Comparison of ENCODE assay signal across 8 mouse cellular contexts in the genomic region with DNA sequence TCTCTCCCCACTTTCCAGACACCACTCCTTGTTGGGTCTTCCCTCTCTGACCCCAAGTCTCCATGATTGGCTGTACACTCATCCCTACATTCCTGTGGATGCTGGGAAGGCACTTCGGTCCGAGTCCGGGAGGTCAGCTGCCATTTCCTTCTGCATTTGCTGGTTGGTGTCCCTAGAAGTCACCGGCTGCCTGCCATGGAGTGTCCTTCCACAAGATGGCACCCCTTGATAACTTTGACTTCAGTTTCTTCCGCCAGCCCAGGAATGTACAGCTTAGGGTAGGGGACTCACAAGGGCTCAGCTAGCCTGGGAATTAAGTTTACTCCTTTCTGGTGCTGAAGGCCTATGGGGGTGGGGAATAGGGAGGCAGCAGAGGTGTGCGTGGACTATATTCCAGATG. TPM values are rescaled to one million over a fixed set of nuclear protein-coding genes. Genes with fewer than 3 reads are reported as not detected.
DNase-seq lines count a peak whose midpoint lies in the region; ATAC-seq lines count a peak whose summit lies in the region.

No protein-coding gene starts in this region.

- no peak for ATAC-seq in megakaryocyte, adult 5-6 weeks (ENCODE audit: poor library complexity, severe bottlenecking)
- ATAC-seq in intestine, embryonic 14.5 days (replicated peaks; ENCODE audit: low FRiP score, low TSS enrichment, low read depth), result peak; percentile 64
- ATAC-seq in limb, embryonic 11.5 days (ENCODE audit: insufficient number of reproducible peaks, low FRiP score, low TSS enrichment, low read depth), result no peak
- no peak for ATAC-seq in neural tube, embryonic 11.5 days (ENCODE audit: insufficient read depth, low FRiP score, low TSS enrichment)

- peaks cover 3% of the 10 kb centered on the region; the same call in 1 of the 2 replicates for H3K9me3 ChIP-seq in megakaryocyte, embryonic 14.5 days
- no peaks in the 10 kb centered on the region for H3K9me3 ChIP-seq in intestine, embryonic 14.5 days (ENCODE audit: control insufficient read depth, low read length)
- H3K9me3 ChIP-seq in limb, embryonic 11.5 days (ENCODE audit: control insufficient read depth, low read length), result no peaks in the 10 kb centered on the region
- H3K9me3 ChIP-seq in neural tube, embryonic 11.5 days (ENCODE audit: control insufficient read depth, low read length), result no peaks in the 10 kb centered on the region

- 21% methylated on average over 6 of the region's 6 CpGs for WGBS in intestine, embryonic 14.5 days
- 25% methylated on average over 6 of the region's 6 CpGs for WGBS in limb, embryonic 11.5 days
- 32% methylated on average over 6 of the region's 6 CpGs for WGBS in neural tube, embryonic 11.5 days

- H3K4me3 ChIP-seq in megakaryocyte, embryonic 14.5 days (replicated peaks), result peak overlapping the region; percentile 38
- H3K4me3 ChIP-seq in intestine, embryonic 14.5 days (ENCODE audit: low read depth, low read length), result no peak overlapping the region
- no peak overlapping the region for H3K4me3 ChIP-seq in limb, embryonic 11.5 days (ENCODE audit: low read depth, low read length)
- H3K4me3 ChIP-seq in neural tube, embryonic 11.5 days (ENCODE audit: low read depth, low read length), result no peak overlapping the region

- peaks cover 20% of the 10 kb centered on the region for H3K4me1 ChIP-seq in megakaryocyte, embryonic 14.5 days
- no peaks in the 10 kb centered on the region for H3K4me1 ChIP-seq in intestine, embryonic 14.5 days (replicated peaks; ENCODE audit: control insufficient read depth, insufficient read depth, low read length)
- H3K4me1 ChIP-seq in limb, embryonic 11.5 days (ENCODE audit: control insufficient read depth, insufficient read depth, low read length), result no peaks in the 10 kb centered on the region
- H3K4me1 ChIP-seq in neural tube, embryonic 11.5 days (ENCODE audit: control insufficient read depth, insufficient read depth, low read length), result no peaks in the 10 kb centered on the region

- H3K27ac ChIP-seq in intestine, embryonic 14.5 days (ENCODE audit: low read depth), result no peak overlapping the region
- H3K27ac ChIP-seq in limb, embryonic 11.5 days (replicated peaks; ENCODE audit: low read depth, low read length), result no peak overlapping the region
- H3K27ac ChIP-seq in neural tube, embryonic 11.5 days (ENCODE audit: low read depth, low read length), result no peak overlapping the region

- H3K27me3 ChIP-seq in megakaryocyte, embryonic 14.5 days (replicated peaks), result peaks cover 86% of the 10 kb centered on the region
- no peaks in the 10 kb centered on the region for H3K27me3 ChIP-seq in intestine, embryonic 14.5 days (replicated peaks; ENCODE audit: control insufficient read depth, insufficient read depth, low read length)
- H3K27me3 ChIP-seq in limb, embryonic 11.5 days (ENCODE audit: control insufficient read depth, insufficient read depth, low read length), result no peaks in the 10 kb centered on the region
- H3K27me3 ChIP-seq in neural tube, embryonic 11.5 days (ENCODE audit: control insufficient read depth, insufficient read depth, low read length), result no peaks in the 10 kb centered on the region

- H3K36me3 ChIP-seq in megakaryocyte, embryonic 14.5 days (replicated peaks; ENCODE audit: low read length), result no peaks in the 10 kb centered on the region
- H3K36me3 ChIP-seq in intestine, embryonic 14.5 days (ENCODE audit: control insufficient read depth, insufficient read depth, low read length), result no peaks in the 10 kb centered on the region
- no peaks in the 10 kb centered on the region for H3K36me3 ChIP-seq in limb, embryonic 11.5 days (ENCODE audit: control insufficient read depth, insufficient read depth, low read length)
- no peaks in the 10 kb centered on the region for H3K36me3 ChIP-seq in neural tube, embryonic 11.5 days (ENCODE audit: control insufficient read depth, insufficient read depth, low read length)

- H3K4me2 ChIP-seq in intestine, embryonic 14.5 days (ENCODE audit: low read length), result no peak overlapping the region
- H3K4me2 ChIP-seq in limb, embryonic 11.5 days (ENCODE audit: low read depth, severe bottlenecking), result no peak overlapping the region
- no peak overlapping the region for H3K4me2 ChIP-seq in neural tube, embryonic 11.5 days (ENCODE audit: low read depth)

- peak; percentile 70 for DNase-seq in cerebellum, adult 11 months
- peak; percentile 77 for DNase-seq in forelimb bud, embryonic 11.5 days (ENCODE audit: low read depth, low spot score)
- DNase-seq in intestine, embryonic 14.5 days (ENCODE audit: low spot score), result peak; percentile 84
- peak; percentile 80 for DNase-seq in limb, embryonic 11.5 days (ENCODE audit: low spot score)
- DNase-seq in neural tube, embryonic 11.5 days (ENCODE audit: low spot score), result peak; percentile 80
- peak; percentile 16 to 52 for DNase-seq in thymus, postnatal 10 days (ENCODE audit: low spot score in 2 of 2)

- no peak overlapping the region for H3K9ac ChIP-seq in intestine, embryonic 14.5 days (ENCODE audit: low read length)
- no peak overlapping the region for H3K9ac ChIP-seq in limb, embryonic 11.5 days (ENCODE audit: low read length)
- H3K9ac ChIP-seq in neural tube, embryonic 11.5 days (ENCODE audit: low read length), result no peak overlapping the region

RNA-seq across cellular contexts. Expression of a gene that starts 13.9 kb away (rescaled TPM):
- not detected in 2 replicates for polyA plus RNA-seq in megakaryocyte, embryonic 14.5 days (2012; ENCODE audit: insufficient read depth, low replicate concordance)
- total RNA-seq in megakaryocyte, adult 5-6 weeks (2015), result not detected in 2 replicates
- total RNA-seq in megakaryocyte, adult 5-6 weeks (2017), result not detected in 2 replicates
- 2.2 and 2.6 TPM in 2 replicates for polyA plus RNA-seq in intestine, embryonic 14.5 days (2014; fragmentation: Nextera tagmentation; extraction: Ambion mirVana)
- polyA plus RNA-seq in limb, embryonic 11.5 days (2014; fragmentation: Nextera tagmentation; extraction: Ambion mirVana), result 0.19 and 0.27 TPM in 2 replicates
- polyA plus RNA-seq in neural tube, embryonic 11.5 days (2014; fragmentation: Nextera tagmentation; extraction: Ambion mirVana), result 0.23 and 0.26 TPM in 2 replicates

RNA-seq across cellular contexts. Expression of a gene that starts 49.2 kb away (rescaled TPM):
- polyA plus RNA-seq in megakaryocyte, embryonic 14.5 days (2012; ENCODE audit: insufficient read depth, low replicate concordance), result 32.8 and 324 TPM in 2 replicates
- total RNA-seq in megakaryocyte, adult 5-6 weeks (2015), result 494 and 497 TPM in 2 replicates
- 231 and 282 TPM in 2 replicates for total RNA-seq in megakaryocyte, adult 5-6 weeks (2017)
- polyA plus RNA-seq in intestine, embryonic 14.5 days (2014; fragmentation: Nextera tagmentation; extraction: Ambion mirVana), result 888 and 941 TPM in 2 replicates
- polyA plus RNA-seq in limb, embryonic 11.5 days (2014; fragmentation: Nextera tagmentation; extraction: Ambion mirVana), result 1,333 and 1,356 TPM in 2 replicates
- polyA plus RNA-seq in neural tube, embryonic 11.5 days (2014; fragmentation: Nextera tagmentation; extraction: Ambion mirVana), result 1,480 and 1,520 TPM in 2 replicates

Comparison
In these comparisons a context has a peak if more than half of its experiments do, and no peak if none do; other contexts are left out.
1. DNase-seq: peak in every context shown above with its lines; median percentile 84 in intestine, embryonic 14.5 days; 80 in limb, embryonic 11.5 days; 80 in neural tube, embryonic 11.5 days; 77 in forelimb bud, embryonic 11.5 days; 70 in cerebellum, adult 11 months; 34 in thymus, postnatal 10 days.